33 mouse cellular contexts compared by ENCODE assay signal in the genomic region with DNA sequence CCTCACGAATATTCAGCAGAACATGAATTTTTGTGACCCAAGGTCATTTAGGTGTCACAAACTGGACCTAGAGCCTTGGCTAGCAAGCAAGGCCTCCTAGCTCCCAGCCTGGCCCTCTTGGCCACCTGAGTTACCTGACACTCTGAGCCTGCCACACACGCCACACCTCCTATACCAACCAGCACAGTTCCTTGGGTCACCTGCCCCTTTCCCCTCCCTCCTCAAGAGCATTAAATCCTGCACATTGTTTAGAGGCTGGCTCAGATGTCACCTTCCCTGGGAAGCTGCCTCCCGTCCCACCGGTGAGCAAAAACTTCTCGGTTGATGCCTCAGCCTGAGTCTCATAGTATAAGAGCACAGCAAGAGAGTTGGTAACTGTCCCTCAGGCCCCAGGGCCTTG. TPM values are rescaled to one million over a fixed set of nuclear protein-coding genes. Genes with fewer than 3 reads are reported as not detected.
"Had no signal": no experiment of that assay in that cellular context is flagged by ENCODE, and none has a peak within 500 bp of the region (broad histone marks: within the 10 kb centered on the region; RNA-seq: fewer than 3 reads in every experiment).

No protein-coding gene starts in this region.

- H3K27ac ChIP-seq: heart, embryonic 13.5 days; heart, embryonic 15.5 days; hindbrain, embryonic 13.5 days; hindbrain, embryonic 15.5 days; hindbrain, postnatal 0 days; kidney, postnatal 0 days; left cerebral cortex, adult 2 months; limb, embryonic 10.5 days; limb, embryonic 12.5 days; liver, embryonic 15.5 days had no signal

- H3K27me3 ChIP-seq: heart, embryonic 13.5 days; heart, embryonic 15.5 days; hindbrain, embryonic 13.5 days; hindbrain, embryonic 15.5 days; limb, embryonic 12.5 days; liver, embryonic 12.5 days; liver, embryonic 15.5 days had no signal

- ATAC-seq: hindbrain, postnatal 0 days; intestine, embryonic 16.5 days; liver, embryonic 12.5 days; liver, postnatal 0 days had no signal

- H3K9me3 ChIP-seq: heart, embryonic 13.5 days; heart, embryonic 15.5 days; hindbrain, embryonic 13.5 days; hindbrain, embryonic 15.5 days; limb, embryonic 10.5 days; liver, embryonic 12.5 days; liver, embryonic 15.5 days had no signal

- H3K9ac ChIP-seq: heart, embryonic 13.5 days; heart, embryonic 15.5 days; hindbrain, embryonic 13.5 days; hindbrain, embryonic 15.5 days; limb, embryonic 12.5 days; liver, embryonic 12.5 days; liver, embryonic 15.5 days; liver, postnatal 0 days had no signal

- H3K36me3 ChIP-seq: heart, embryonic 13.5 days; heart, embryonic 15.5 days; hindbrain, embryonic 13.5 days; hindbrain, embryonic 15.5 days; limb, embryonic 10.5 days; limb, embryonic 12.5 days; liver, embryonic 12.5 days; liver, embryonic 15.5 days had no signal

- H3K4me1 ChIP-seq: hindbrain, embryonic 13.5 days; hindbrain, embryonic 15.5 days; limb, embryonic 12.5 days had no signal

- H3K4me3 ChIP-seq: heart, embryonic 13.5 days; heart, embryonic 15.5 days; hindbrain, embryonic 13.5 days; hindbrain, embryonic 15.5 days; left cerebral cortex, adult 2 months; limb, embryonic 10.5 days; limb, embryonic 12.5 days; liver, embryonic 12.5 days; liver, embryonic 15.5 days had no signal

- H3K4me2 ChIP-seq: heart, embryonic 11.5 days; heart, embryonic 13.5 days; heart, embryonic 15.5 days; hindbrain, embryonic 13.5 days; hindbrain, embryonic 15.5 days; limb, embryonic 12.5 days; liver, embryonic 12.5 days; liver, embryonic 15.5 days had no signal

- DNase-seq: gastrocnemius, postnatal 14 days; gastrocnemius, postnatal 36 days; heart, adult 11 months; heart, postnatal 14 days; heart, postnatal 36 days; kidney, adult 11 months; kidney, adult 2 months; kidney, adult 9 months; kidney, postnatal 14 days; kidney, postnatal 36 days; layer of hippocampus, adult 9-11 months; layer of hippocampus, postnatal 36 days; liver, postnatal 0 days had no signal

RNA-seq across cellular contexts. Expression of gene Ankdd1a, which starts 11.3 kb away (rescaled TPM):
- total RNA-seq: gastrocnemius, adult 18-20 months; gastrocnemius, adult 8-10 months; gastrocnemius, postnatal 14 days; gastrocnemius, postnatal 36 days; heart, adult 8-10 months; heart, postnatal 14 days; heart, postnatal 36 days; hematopoietic stem cell, adult 5-6 weeks; liver, adult 2 months had no signal
- polyA plus RNA-seq: heart, embryonic 11.5 days; heart, embryonic 13.5 days; heart, embryonic 15.5 days; heart, postnatal 0 days; intestine, embryonic 14.5 days; intestine, embryonic 16.5 days; limb, embryonic 10.5 days; limb, embryonic 12.5 days; liver, adult 2 months; liver, embryonic 12.5 days; liver, embryonic 15.5 days; liver, postnatal 0 days had no signal

RNA-seq across cellular contexts. Expression of gene Pif1, which starts 55.7 kb away (rescaled TPM):
- total RNA-seq: gastrocnemius, adult 18-20 months; gastrocnemius, adult 8-10 months; heart, adult 8-10 months; liver, adult 2 months had no signal
